Mouse (Mus musculus) embryonic fibroblast, embryonic 13.5 days (primary cell): ENCODE data around the gene Cdk14.

Source experiments
- CTCF ChIP-seq: IDR thresholded peaks from 2 replicates; pipeline ENCODE4 v1.5.1; 2011; ENCODE audit warnings: mild to moderate bottlenecking, control low read depth, low read length, moderate library complexity, borderline replicate concordance; ENCODE audit not compliant: insufficient read depth
- POLR2A ChIP-seq: IDR thresholded peaks from 2 replicates; pipeline ENCODE4 v1.6.1; 2011; ENCODE audit warnings: low read depth, mild to moderate bottlenecking, control low read depth, low read length, moderate library complexity

- TF ChIP-seq CTCF (no peak), POLR2A (no peak)
Observed at GRCm38 (mm10) chr5:5320506-5321181, 99.5 kb downstream of the Cdk14 start.
